Mouse (Mus musculus): ENCODE data around the gene Olfr24. TPM values are rescaled to one million over a fixed set of nuclear protein-coding genes. Genes with fewer than 3 reads are reported as not detected.

Gene Olfr24
- polyA plus RNA-seq, 1 experiment from 2014 or later: not detected

Other genes starting within 250 kb of the Olfr24 start
- gene Muc16, start 89.5 kb downstream of the Olfr24 start, polyA plus RNA-seq (2015; fragmentation: Nextera tagmentation; extraction: Ambion mirVana): not detected in 2 replicates
- not detected in 2 replicates for gene Olfr828, start 55.5 kb upstream of the Olfr24 start, polyA plus RNA-seq (2015; fragmentation: Nextera tagmentation; extraction: Ambion mirVana)
- gene Olfr829, start 90.9 kb upstream of the Olfr24 start, polyA plus RNA-seq (2015; fragmentation: Nextera tagmentation; extraction: Ambion mirVana): not detected in 2 replicates
- gene Olfr830, start 110.7 kb upstream of the Olfr24 start, polyA plus RNA-seq (2015; fragmentation: Nextera tagmentation; extraction: Ambion mirVana): not detected in 2 replicates
- gene Olfr832, start 173.1 kb upstream of the Olfr24 start, polyA plus RNA-seq (2015; fragmentation: Nextera tagmentation; extraction: Ambion mirVana): not detected in 2 replicates
- gene Olfr834, start 224.0 kb upstream of the Olfr24 start, polyA plus RNA-seq (2015; fragmentation: Nextera tagmentation; extraction: Ambion mirVana): not detected in 2 replicates